Mouse (Mus musculus) lung, postnatal 25 days (tissue): ENCODE data around the gene Gde1.

Source experiments
- DNase-seq: peaks from one replicate; pipeline ENCODE4 v3.0.0; 2022; ENCODE audit warnings: low spot score

Gene Gde1

DNA sequence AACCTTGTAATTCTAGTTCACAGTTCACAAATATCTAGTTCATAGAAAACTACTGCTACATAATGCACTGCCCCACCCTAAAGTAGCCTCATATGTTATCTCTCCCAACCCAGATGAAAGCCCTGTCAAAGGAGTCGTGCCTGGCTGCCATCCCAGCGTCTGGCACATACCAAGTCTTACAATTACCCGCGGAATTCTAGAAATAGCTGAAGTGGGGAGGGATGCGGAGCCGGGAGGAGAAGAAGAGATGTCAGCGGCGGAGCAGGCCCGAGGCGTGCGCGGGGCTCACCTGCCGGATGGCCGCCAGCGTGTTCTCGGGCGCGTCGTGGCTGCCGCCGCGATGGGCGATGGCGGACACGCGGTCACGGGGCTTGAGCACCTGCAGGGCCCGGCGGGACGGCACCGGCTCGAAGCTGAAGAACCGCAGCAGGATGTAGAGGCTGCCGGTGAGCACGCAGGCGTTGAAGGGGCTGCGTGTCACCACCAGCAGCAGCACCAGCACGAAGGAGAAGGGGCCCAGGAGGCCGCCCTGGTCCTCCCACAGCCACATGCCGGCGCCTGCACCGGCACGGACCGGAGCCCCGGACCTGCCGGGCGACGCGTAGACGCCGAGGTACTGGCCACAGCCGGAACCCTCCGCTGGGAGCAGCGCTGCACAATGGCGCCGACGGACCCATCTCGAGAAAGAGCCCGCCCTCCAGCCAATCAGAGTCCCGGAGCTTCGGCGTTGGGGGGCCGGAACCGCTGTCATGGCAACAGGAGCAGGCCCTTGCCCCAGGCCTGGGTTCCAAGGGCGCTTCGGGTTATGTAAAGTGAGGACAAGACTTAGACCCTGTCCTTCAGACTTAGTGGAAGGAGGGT lies at the start of gene Gde1:
Gene Gde1 (minus strand): TSS at position 678 of the 861 bp plus-strand sequence.
- peak; percentile 94 for DNase-seq

GRCm38 (mm10) chr7:118751625-118752024 lies 46.0 kb upstream of the Gde1 start:
- DNase-seq: no peak

DNA sequence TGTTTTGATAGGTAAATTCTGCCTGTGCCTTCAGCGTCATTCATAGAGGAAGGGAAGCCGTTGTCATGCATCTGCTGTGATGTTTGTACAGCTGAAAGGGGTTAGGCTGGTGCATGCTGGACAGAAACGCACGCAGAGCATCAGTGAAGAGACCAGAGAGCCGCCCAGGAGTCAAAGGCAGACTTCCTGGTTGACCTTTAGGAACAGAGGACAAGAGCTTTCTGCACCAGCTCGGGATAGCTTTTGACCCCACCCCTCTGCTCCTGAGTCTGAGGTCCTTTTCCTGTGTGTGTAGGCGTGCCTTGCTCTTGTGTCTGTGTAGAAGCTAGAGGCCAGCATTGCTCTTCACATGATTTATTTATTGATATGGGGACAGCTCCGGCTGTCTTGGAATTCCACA lies 44.1 kb upstream of the Gde1 start:
- no peak for DNase-seq

- no peak for DNase-seq
Observed at GRCm38 (mm10) chr7:118747891-118748672, 42.5 kb upstream of the Gde1 start.

- DNase-seq: no peak
Observed at GRCm38 (mm10) chr7:118744766-118745165, 39.2 kb upstream of the Gde1 start.

- no peak for DNase-seq
Observed at GRCm38 (mm10) chr7:118742278-118742677, 36.7 kb upstream of the Gde1 start.

- DNase-seq: peak; percentile 97
Observed at GRCm38 (mm10) chr7:118740532-118741338, 35.2 kb upstream of the Gde1 start.

DNA sequence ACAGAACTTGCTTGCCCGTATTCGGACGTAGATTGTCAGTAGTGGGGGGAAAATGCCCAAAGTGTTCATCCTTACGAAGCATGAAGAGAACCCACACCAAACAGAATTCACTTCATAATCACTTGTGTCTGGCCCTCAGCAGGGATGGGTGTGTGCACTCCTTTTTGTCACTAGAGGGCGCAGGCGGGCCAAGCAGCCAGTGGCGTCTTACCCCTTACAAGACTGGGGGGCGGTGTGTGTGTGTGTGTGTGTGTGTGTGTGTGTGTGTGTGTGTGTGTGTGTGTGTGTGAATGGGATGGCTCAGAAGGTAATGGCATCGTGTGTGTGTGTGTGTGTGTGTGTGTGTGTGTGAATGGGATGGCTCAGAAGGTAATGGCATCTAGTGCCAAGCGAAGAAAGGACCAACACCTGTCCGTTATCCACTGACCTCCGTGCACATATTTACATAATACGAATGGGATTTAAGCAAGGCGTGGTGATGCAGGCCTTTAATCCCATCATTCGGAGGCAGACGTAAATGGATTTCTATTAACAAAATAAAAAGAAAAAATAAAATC lies 34.5 kb upstream of the Gde1 start, which contains the start of gene Vps35l:
Gene Vps35l (plus strand): TSS at position 252 of the 557 bp plus-strand sequence.
- peak; percentile 86 for DNase-seq

- DNase-seq: no peak
Observed at GRCm38 (mm10) chr7:118738730-118739129, 33.2 kb upstream of the Gde1 start.

DNA sequence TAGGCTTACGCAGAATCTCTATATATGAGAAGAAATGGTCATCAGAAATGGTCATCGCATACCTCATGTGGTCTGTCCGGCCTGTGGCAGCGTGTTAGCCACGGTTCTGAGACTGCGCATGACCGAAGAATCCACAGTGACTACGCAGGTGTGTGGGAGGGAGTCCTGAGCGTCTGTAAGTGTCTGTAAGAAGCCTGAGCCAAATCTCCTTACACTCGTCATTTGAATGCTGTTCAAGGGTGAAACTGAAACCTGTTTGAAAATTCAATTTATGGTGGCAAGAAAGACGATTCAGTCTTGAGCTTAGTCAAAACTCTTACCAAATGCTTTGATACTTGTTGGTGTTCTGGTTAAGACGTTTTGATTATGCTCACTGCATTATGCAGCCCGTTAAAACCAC lies 27.6 kb upstream of the Gde1 start:
- DNase-seq: no peak

DNA sequence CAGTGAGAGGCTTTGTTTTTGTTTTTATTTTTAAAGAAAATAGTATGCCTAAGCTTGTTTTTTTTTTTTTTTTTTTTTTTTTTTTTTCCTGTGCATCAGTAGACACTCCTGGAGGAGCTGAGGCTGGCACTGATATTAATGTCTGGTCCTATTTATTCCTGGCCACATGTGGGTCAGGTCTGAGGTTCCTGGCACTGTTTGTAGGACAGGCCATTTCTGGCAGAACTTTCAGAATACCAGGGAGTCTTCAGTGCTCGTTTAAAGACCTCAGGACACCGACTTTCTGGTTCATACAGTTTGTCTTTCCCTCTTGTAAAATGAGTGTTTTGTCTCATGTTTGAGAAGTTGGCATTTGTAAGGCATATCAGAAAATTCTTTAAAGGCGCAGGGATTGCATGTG lies 26.2 kb upstream of the Gde1 start:
- no peak for DNase-seq

GRCm38 (mm10) chr7:118728846-118729587 lies 23.4 kb upstream of the Gde1 start:
- no peak for DNase-seq

GRCm38 (mm10) chr7:118725459-118725858 lies 19.9 kb upstream of the Gde1 start:
- no peak for DNase-seq

DNA sequence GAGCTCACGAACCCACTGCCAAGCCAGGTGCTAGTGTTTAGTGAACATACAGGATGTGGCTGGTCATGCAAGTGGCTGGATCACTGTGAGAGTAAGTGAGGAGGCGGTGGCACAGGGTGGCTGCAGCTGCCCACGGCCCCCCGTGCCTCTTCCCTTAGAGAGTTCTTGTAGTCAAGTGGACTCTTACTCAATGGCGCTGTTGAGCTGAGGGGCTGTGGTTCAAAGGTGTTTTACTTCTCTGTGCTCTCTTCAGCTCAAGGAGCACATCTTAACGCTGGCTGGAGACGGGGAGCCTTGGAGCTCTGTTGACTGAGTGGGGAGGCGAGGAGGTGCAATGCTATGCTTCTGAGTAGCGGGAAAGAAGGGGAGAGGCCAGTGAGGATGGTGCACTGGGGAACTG lies 18.3 kb upstream of the Gde1 start:
- peak; percentile 85 for DNase-seq

DNA sequence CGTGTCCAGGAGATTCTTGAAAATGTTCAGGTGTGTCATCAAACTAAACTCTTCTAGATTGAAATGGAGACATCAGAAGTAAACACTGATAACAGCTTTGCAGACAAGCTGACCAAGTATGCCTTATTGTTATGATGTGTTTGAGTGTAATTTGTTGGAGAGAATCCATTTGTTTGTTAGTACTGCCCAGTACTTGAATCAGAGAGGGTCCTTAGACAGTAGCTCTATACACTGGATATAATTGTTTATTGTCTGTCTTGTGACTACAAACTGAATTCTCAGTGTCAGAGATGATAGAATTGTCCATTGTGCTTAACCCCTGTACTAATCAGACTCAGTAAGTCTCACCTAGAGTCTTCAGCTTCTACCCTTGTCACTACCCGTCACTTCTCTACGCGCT lies 12.5 kb upstream of the Gde1 start:
- no peak for DNase-seq

GRCm38 (mm10) chr7:118714873-118715272 lies 9.3 kb upstream of the Gde1 start:
- DNase-seq: peak; percentile 65

- DNase-seq: peak; percentile 98
Observed at GRCm38 (mm10) chr7:118712228-118713173, 6.9 kb upstream of the Gde1 start, which contains the start of gene Ccp110. Ccp110 (plus strand) TSS chr7:118712552.

DNA sequence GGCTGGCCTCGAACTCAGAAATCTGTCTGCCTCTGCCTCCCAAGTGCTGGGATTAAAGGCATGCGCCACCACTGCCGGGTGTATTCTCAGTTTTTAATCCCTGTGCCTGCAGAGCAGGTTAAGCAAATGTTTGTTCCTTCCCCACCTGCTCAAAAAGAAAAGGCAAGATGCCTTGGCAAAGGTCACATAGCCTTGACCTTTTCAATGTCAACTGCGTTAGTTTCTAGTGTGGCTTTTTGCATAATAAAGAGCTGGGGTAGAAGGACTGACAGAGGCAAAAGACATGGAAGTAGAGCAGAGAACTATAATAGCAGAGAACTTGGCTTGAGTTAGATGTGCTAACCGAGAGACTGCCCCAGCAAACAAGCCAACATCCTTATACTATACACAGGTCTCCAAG lies 5.2 kb upstream of the Gde1 start:
- DNase-seq: no peak

GRCm38 (mm10) chr7:118708002-118708401 lies 2.4 kb upstream of the Gde1 start:
- no peak for DNase-seq

GRCm38 (mm10) chr7:118707216-118707615 lies 1.6 kb upstream of the Gde1 start:
- no peak for DNase-seq
